Mouse (Mus musculus) embryonic facial prominence, embryonic 12.5 days (tissue): ENCODE measurements around the gene Fgfr1op2. TPM values are rescaled to one million over a fixed set of nuclear protein-coding genes. Genes with fewer than 3 reads are reported as not detected.
A peak's percentile ranks its signal among the peaks of the same experiment; 100 is the strongest.
"Not testable (repeated sequence)": the region's sequence is repeated elsewhere in the genome, so short reads cannot be mapped to it uniquely, and the experiment has no call there.

Experiments used
- ATAC-seq: fragments of 200-750 bp; cut with Nextera tagmentation; 2 replicates; pipeline ENCODE4 v1.8.0; 2017; ENCODE audit not compliant: insufficient number of reproducible peaks, insufficient read depth, low FRiP score, low TSS enrichment
- H3K27ac ChIP-seq: fragments of 300-500 bp; sonication (generic); 2 replicates; pipeline ENCODE4 v1.5.1; 2016; ENCODE audit warnings: mild to moderate bottlenecking
- H3K27me3 ChIP-seq: fragments of 300-500 bp; sonication (generic); 2 replicates; pipeline ENCODE4 v1.6.1; 2016; ENCODE audit warnings: mild to moderate bottlenecking, moderate library complexity
- H3K36me3 ChIP-seq: fragments of 300-500 bp; sonication (generic); 2 replicates; pipeline ENCODE4 v1.6.1; 2016; ENCODE audit warnings: mild to moderate bottlenecking
- H3K4me1 ChIP-seq: fragments of 300-500 bp; sonication (generic); 2 replicates; pipeline ENCODE4 v1.6.1; 2016
- H3K4me2 ChIP-seq: fragments of 300-500 bp; sonication (generic); replicated peaks from 2 replicates; pipeline ENCODE4 v1.6.1; 2016; ENCODE audit warnings: mild to moderate bottlenecking, moderate library complexity
- H3K4me3 ChIP-seq: fragments of 300-500 bp; sonication (generic); 2 replicates; pipeline ENCODE4 v1.5.1; 2016; ENCODE audit warnings: mild to moderate bottlenecking
- H3K9ac ChIP-seq: fragments of 300-500 bp; sonication (generic); 2 replicates; pipeline ENCODE4 v1.6.1; 2016; ENCODE audit warnings: mild to moderate bottlenecking, moderate library complexity
- H3K9me3 ChIP-seq: fragments of 300-500 bp; sonication (generic); 2 replicates; pipeline ENCODE4 v1.6.1; 2016; ENCODE audit warnings: mild to moderate bottlenecking, moderate library complexity
- WGBS: fragments of 180-500 bp; shearing (Covaris S2); methylation state at CpG from one replicate; pipeline ENCODE4 v1.1.7; 2016; 5-methylcytosine and 5-hydroxymethylcytosine counted together
- polyA plus RNA-seq: library from polyadenylated mRNA; unstranded; fragments of >200 nt; fragmentation: Nextera tagmentation; extraction: Ambion mirVana; gene quantifications from 2 replicates; pipeline ENCODE4 v1.2.1, GENCODE M21; 2016

Gene Fgfr1op2
- polyA plus RNA-seq, 1 experiment from 2014 or later, result 87.8 TPM

- H3K27me3 ChIP-seq, result no peaks in the 10 kb centered on the region
- H3K4me2 ChIP-seq, result no peak overlapping the region
- no peak for ATAC-seq
- no peak overlapping the region for H3K4me3 ChIP-seq
- H3K9me3 ChIP-seq, result no peaks in the 10 kb centered on the region
- H3K9ac ChIP-seq, result no peak overlapping the region
- no peaks in the 10 kb centered on the region for H3K4me1 ChIP-seq
- H3K36me3 ChIP-seq, result peaks cover 81% of the 10 kb centered on the region
- H3K27ac ChIP-seq, result no peak overlapping the region
Measured at GRCm38 (mm10) chr6:146551326-146551725, 25.7 kb upstream of the Fgfr1op2 start.

- H3K36me3 ChIP-seq, result peaks cover 46% of the 10 kb centered on the region
- not testable (repeated sequence) for H3K27ac ChIP-seq, H3K9ac ChIP-seq, H3K27me3 ChIP-seq, ATAC-seq, H3K4me3 ChIP-seq, H3K4me2 ChIP-seq, H3K4me1 ChIP-seq, H3K9me3 ChIP-seq
- WGBS, result 77% methylated on average over 1 of the region's 1 CpGs
Measured at GRCm38 (mm10) chr6:146562461-146562860, 14.5 kb upstream of the Fgfr1op2 start.

- Histone ChIP-seq H3K27me3 (no peaks in the 10 kb centered on the region), H3K36me3 (peaks cover 11% of the 10 kb centered on the region), H3K27ac (no peak overlapping the region), H3K4me3 (no peak overlapping the region), H3K9ac (no peak overlapping the region), H3K4me1 (peaks cover 10% of the 10 kb centered on the region), H3K9me3 (no peaks in the 10 kb centered on the region), H3K4me2 (no peak overlapping the region)
- no peak for ATAC-seq
Measured at GRCm38 (mm10) chr6:146572073-146572472, 4.9 kb upstream of the Fgfr1op2 start.

GRCm38 (mm10) chr6:146577310-146578109, 507 bp downstream of the Fgfr1op2 start, which contains the start of gene Ints13:
Gene Ints13, minus strand, starts transcription at chr6:146577835.
- under 1% methylated on average over 75 of the region's 77 CpGs for WGBS
- Histone ChIP-seq H3K27me3 (no peaks in the 10 kb centered on the region), H3K4me1 (peaks cover 18% of the 10 kb centered on the region), H3K4me2 (peak within 1 kb of the TSS; percentile 78), H3K9ac (peak within 1 kb of the TSS; percentile 92), H3K36me3 (no peaks in the 10 kb centered on the region), H3K4me3 (peak within 1 kb of the TSS; percentile 78), H3K9me3 (no peaks in the 10 kb centered on the region), H3K27ac (peak within 1 kb of the TSS; percentile 95)
- peak; percentile 95 for ATAC-seq

GRCm38 (mm10) chr6:146578111-146578531, 1.1 kb downstream of the Fgfr1op2 start:
- Histone ChIP-seq H3K4me2 (peak overlapping the region; percentile 78), H3K36me3 (no peaks in the 10 kb centered on the region; the same call in 1 of the 2 replicates), H3K4me3 (peak overlapping the region; percentile 78), H3K9me3 (no peaks in the 10 kb centered on the region), H3K27ac (peak overlapping the region; percentile 95), H3K4me1 (peaks cover 18% of the 10 kb centered on the region), H3K27me3 (no peaks in the 10 kb centered on the region), H3K9ac (peak overlapping the region; percentile 92)
- under 1% methylated on average over 16 of the region's 22 CpGs for WGBS
- peak; percentile 32; the same call in 1 of the 2 replicates for ATAC-seq

- H3K27me3 ChIP-seq, result no peaks in the 10 kb centered on the region
- ATAC-seq, result no peak
- H3K4me3 ChIP-seq, result peak overlapping the region; percentile 78
- peak overlapping the region; percentile 78 for H3K4me2 ChIP-seq
- peak overlapping the region; percentile 95 for H3K27ac ChIP-seq
- WGBS, result 10% methylated on average over 7 of the region's 7 CpGs
- no peaks in the 10 kb centered on the region; the same call in 1 of the 2 replicates for H3K36me3 ChIP-seq
- peaks cover 18% of the 10 kb centered on the region for H3K4me1 ChIP-seq
- no peaks in the 10 kb centered on the region for H3K9me3 ChIP-seq
- H3K9ac ChIP-seq, result peak overlapping the region; percentile 92
Measured at GRCm38 (mm10) chr6:146578586-146578985, 1.6 kb downstream of the Fgfr1op2 start.

- Histone ChIP-seq H3K27me3 (no peaks in the 10 kb centered on the region), H3K9me3 (no peaks in the 10 kb centered on the region), H3K4me3 (no peak overlapping the region), H3K27ac (no peak overlapping the region), H3K4me1 (peaks cover 18% of the 10 kb centered on the region), H3K9ac (no peak overlapping the region), H3K36me3 (no peaks in the 10 kb centered on the region; the same call in 1 of the 2 replicates), H3K4me2 (no peak overlapping the region)
- no peak for ATAC-seq
- WGBS, result 34% methylated on average over 2 of the region's 2 CpGs
Measured at GRCm38 (mm10) chr6:146580381-146580926, 3.5 kb downstream of the Fgfr1op2 start.

- 86% methylated on average over 2 of the region's 2 CpGs for WGBS
Measured at GRCm38 (mm10) chr6:146583366-146584046, 6.5 kb downstream of the Fgfr1op2 start.

GRCm38 (mm10) chr6:146585134-146585533, 8.1 kb downstream of the Fgfr1op2 start:
- Histone ChIP-seq H3K4me2 (no peak overlapping the region), H3K4me3 (no peak overlapping the region), H3K36me3 (peaks cover 40% of the 10 kb centered on the region), H3K27ac (no peak overlapping the region), H3K4me1 (no peaks in the 10 kb centered on the region), H3K9me3 (no peaks in the 10 kb centered on the region), H3K9ac (no peak overlapping the region), H3K27me3 (no peaks in the 10 kb centered on the region)
- no peak for ATAC-seq
- 92% methylated on average over 5 of the region's 5 CpGs for WGBS

More at GRCm38 (mm10) chr6:146583366-146584046, 6.5 kb downstream of the Fgfr1op2 start:
- no peak overlapping the region for H3K27ac ChIP-seq
- no peak overlapping the region for H3K4me2 ChIP-seq
- H3K4me3 ChIP-seq, result no peak overlapping the region
- H3K9me3 ChIP-seq, result no peaks in the 10 kb centered on the region
- no peak for ATAC-seq
- H3K9ac ChIP-seq, result no peak overlapping the region
- no peaks in the 10 kb centered on the region for H3K27me3 ChIP-seq
- peaks cover 24% of the 10 kb centered on the region for H3K36me3 ChIP-seq
- peaks cover 8% of the 10 kb centered on the region; the same call in 1 of the 2 replicates for H3K4me1 ChIP-seq

- ATAC-seq, result no peak
- H3K4me3 ChIP-seq, result no peak overlapping the region
- no peak overlapping the region for H3K4me2 ChIP-seq
- H3K4me1 ChIP-seq, result no peaks in the 10 kb centered on the region
- H3K9me3 ChIP-seq, result no peaks in the 10 kb centered on the region
- WGBS, result 89% methylated on average over 4 of the region's 4 CpGs
- H3K27me3 ChIP-seq, result no peaks in the 10 kb centered on the region
- H3K36me3 ChIP-seq, result peaks cover 74% of the 10 kb centered on the region
- no peak overlapping the region for H3K27ac ChIP-seq
- no peak overlapping the region for H3K9ac ChIP-seq
Measured at GRCm38 (mm10) chr6:146602601-146603000, 25.6 kb downstream of the Fgfr1op2 start.

- no peaks in the 10 kb centered on the region for H3K27me3 ChIP-seq
- no peaks in the 10 kb centered on the region for H3K4me1 ChIP-seq
- H3K36me3 ChIP-seq, result peaks cover 79% of the 10 kb centered on the region
- no peak overlapping the region for H3K4me2 ChIP-seq
- H3K9ac ChIP-seq, result no peak overlapping the region
- no peak for ATAC-seq
- H3K9me3 ChIP-seq, result no peaks in the 10 kb centered on the region
- no peak overlapping the region for H3K27ac ChIP-seq
- WGBS, result 86% methylated on average over 10 of the region's 10 CpGs
- H3K4me3 ChIP-seq, result no peak overlapping the region
Measured at GRCm38 (mm10) chr6:146603651-146604050, 26.6 kb downstream of the Fgfr1op2 start.
